Mouse (Mus musculus): ENCODE measurements around the gene Trim17.

The Trim17 gene

GRCm38 (mm10) chr11:58954420-58955142 lies at the start of gene Trim17, which contains the start of gene Hist3h2a:
Gene Trim17 (plus strand): TSS chr11:58954685.
Gene Hist3h2a (plus strand): TSS chr11:58954685.
- peak; percentile 99 for DNase-seq (ENCODE audit: low read depth, low spot score)

- no peak for DNase-seq (ENCODE audit: low read depth, low spot score)
Observed at GRCm38 (mm10) chr11:58904838-58905237, 49.6 kb upstream of the Trim17 start.

- DNase-seq (ENCODE audit: low read depth, low spot score): no peak
Observed at GRCm38 (mm10) chr11:58913776-58914175, 40.7 kb upstream of the Trim17 start.

- DNase-seq (ENCODE audit: low read depth, low spot score): no peak
Observed at GRCm38 (mm10) chr11:58914461-58915028, 39.9 kb upstream of the Trim17 start.

GRCm38 (mm10) chr11:58916879-58917744 lies 37.4 kb upstream of the Trim17 start:
- no peak for DNase-seq (ENCODE audit: low read depth, low spot score)

GRCm38 (mm10) chr11:58917745-58918366 lies 36.6 kb upstream of the Trim17 start, which contains the start of gene Btnl10:
Gene Btnl10 (plus strand): TSS chr11:58917908.
- DNase-seq (ENCODE audit: low read depth, low spot score): no peak

GRCm38 (mm10) chr11:58918759-58919158 lies 35.7 kb upstream of the Trim17 start:
- DNase-seq (ENCODE audit: low read depth, low spot score): no peak

GRCm38 (mm10) chr11:58922420-58922819 lies 32.1 kb upstream of the Trim17 start:
- no peak for DNase-seq (ENCODE audit: low read depth, low spot score)

GRCm38 (mm10) chr11:58926651-58927050 lies 27.8 kb upstream of the Trim17 start:
- DNase-seq (ENCODE audit: low read depth, low spot score): no peak

- no peak for DNase-seq (ENCODE audit: low read depth, low spot score)
Observed at GRCm38 (mm10) chr11:58927053-58927452, 27.4 kb upstream of the Trim17 start.

- DNase-seq (ENCODE audit: low read depth, low spot score): no peak
Observed at GRCm38 (mm10) chr11:58927790-58928651, 26.5 kb upstream of the Trim17 start.

- no peak for DNase-seq (ENCODE audit: low read depth, low spot score)
Observed at GRCm38 (mm10) chr11:58929055-58929454, 25.4 kb upstream of the Trim17 start.

- DNase-seq (ENCODE audit: low read depth, low spot score): no peak
Observed at GRCm38 (mm10) chr11:58929641-58930040, 24.8 kb upstream of the Trim17 start.

GRCm38 (mm10) chr11:58930254-58930653 lies 24.2 kb upstream of the Trim17 start:
- no peak for DNase-seq (ENCODE audit: low read depth, low spot score)

- DNase-seq (ENCODE audit: low read depth, low spot score): no peak
Observed at GRCm38 (mm10) chr11:58931576-58931975, 22.9 kb upstream of the Trim17 start.

- no peak for DNase-seq (ENCODE audit: low read depth, low spot score)
Observed at GRCm38 (mm10) chr11:58937909-58938308, 16.6 kb upstream of the Trim17 start.

GRCm38 (mm10) chr11:58938322-58939087 lies 16.0 kb upstream of the Trim17 start, which contains the start of gene Rnf187:
Gene Rnf187 (minus strand): TSS chr11:58938916.
- DNase-seq (ENCODE audit: low read depth, low spot score): peak; percentile 85

- DNase-seq (ENCODE audit: low read depth, low spot score): no peak
Observed at GRCm38 (mm10) chr11:58939088-58939439, 15.4 kb upstream of the Trim17 start.

- no peak for DNase-seq (ENCODE audit: low read depth, low spot score)
Observed at GRCm38 (mm10) chr11:58944136-58944535, 10.3 kb upstream of the Trim17 start.

GRCm38 (mm10) chr11:58947306-58947705 lies 7.2 kb upstream of the Trim17 start:
- no peak for DNase-seq (ENCODE audit: low read depth, low spot score)
